Mouse (Mus musculus) Patski (cell line): ENCODE results near the gene Fgfbp3. TPM values are rescaled to one million over a fixed set of nuclear protein-coding genes. Genes with fewer than 3 reads are reported as not detected.
"Not testable (repeated sequence)": the region's sequence is repeated elsewhere in the genome, so short reads cannot be mapped to it uniquely, and the experiment has no call there.

ENCODE experiments used
- ATAC-seq: fragments of 100-300 bp; one replicate; pipeline ENCODE4 v1.8.0; 2021
- CTCF ChIA-PET: fragments of 350-600 bp; sonication (Branson Sonifier 250); formaldehyde crosslinking; loops from one replicate; lab custom pipeline; 2022; ENCODE audit warnings: inconsistent platforms; lab: Charles Lee
- POLR2A ChIA-PET: fragments of 350-600 bp; sonication (Branson Sonifier 250); formaldehyde crosslinking; loops from one replicate; lab custom pipeline; 2022; ENCODE audit warnings: antibody characterized with exemption, inconsistent platforms; lab: Charles Lee
- DNase-seq: peaks from one replicate; pipeline ENCODE4 v3.0.0-alpha.2; 2011; ENCODE audit warnings: low read depth, low spot score
- H3K27me3 ChIP-seq: fragments of 371-371 bp; one replicate; pipeline ENCODE4 v1.5.1; 2021
- CTCF ChIP-seq: fragments of 100-300 bp; IDR thresholded peaks from one replicate; pipeline ENCODE4 v1.5.1; 2021
- in situ Hi-C: fragments of 300-500 bp; cut with MboI; formaldehyde crosslinking; loops from 3 replicates; pipeline ENCODE4 v1.11.1; 2018; ENCODE audit warnings: low pct_unique_long_range_greater_than_20kb, mixed read lengths
- polyA plus RNA-seq: library from polyadenylated mRNA; unstranded; gene quantifications from one replicate; pipeline ENCODE4 v1.2.3, GENCODE M21; 2021

The Fgfbp3 gene
- 2.6 TPM for polyA plus RNA-seq

DNA sequence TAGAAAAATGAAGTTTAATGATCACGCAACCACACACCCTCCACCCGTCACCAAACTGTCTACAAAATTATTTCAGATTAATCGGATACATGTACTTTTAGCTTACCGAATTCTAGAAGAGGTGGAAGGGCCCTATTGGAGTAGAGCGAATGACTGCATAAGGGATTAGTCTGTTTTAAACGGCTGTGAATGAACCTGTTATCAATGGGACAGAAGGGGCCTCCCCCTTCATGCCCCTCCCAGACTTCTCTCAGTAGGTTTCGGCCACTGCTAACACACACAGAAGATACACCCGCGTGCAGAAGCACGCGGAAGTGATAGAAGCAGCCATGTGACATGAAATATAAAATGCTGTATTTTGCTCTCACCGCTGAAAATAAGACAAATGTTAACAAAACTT is at the start of gene Fgfbp3:
Gene Fgfbp3, minus strand, starts transcription at position 150 of the 400 bp plus-strand sequence.
- CTCF ChIA-PET: interaction anchor here (1.3 to 1.8 kb wide), 3 partner anchors 10 to 107 kb away, joined by 3 to 9 read pairs (median 6); no protein-coding TSS in a partner anchor
- POLR2A ChIA-PET: interaction anchor here (1.6 kb wide), 1 partner anchor 24 kb away, joined by 7 read pairs; no protein-coding TSS in a partner anchor
- no peaks in the 10 kb centered on the region for H3K27me3 ChIP-seq
- no peak for TF ChIP-seq CTCF
- in situ Hi-C loops: loop anchor here (5.0 kb wide), 2 partner anchors 102 to 302 kb away; no protein-coding TSS in a partner anchor
- no peak for DNase-seq
- ATAC-seq: no peak

DNA sequence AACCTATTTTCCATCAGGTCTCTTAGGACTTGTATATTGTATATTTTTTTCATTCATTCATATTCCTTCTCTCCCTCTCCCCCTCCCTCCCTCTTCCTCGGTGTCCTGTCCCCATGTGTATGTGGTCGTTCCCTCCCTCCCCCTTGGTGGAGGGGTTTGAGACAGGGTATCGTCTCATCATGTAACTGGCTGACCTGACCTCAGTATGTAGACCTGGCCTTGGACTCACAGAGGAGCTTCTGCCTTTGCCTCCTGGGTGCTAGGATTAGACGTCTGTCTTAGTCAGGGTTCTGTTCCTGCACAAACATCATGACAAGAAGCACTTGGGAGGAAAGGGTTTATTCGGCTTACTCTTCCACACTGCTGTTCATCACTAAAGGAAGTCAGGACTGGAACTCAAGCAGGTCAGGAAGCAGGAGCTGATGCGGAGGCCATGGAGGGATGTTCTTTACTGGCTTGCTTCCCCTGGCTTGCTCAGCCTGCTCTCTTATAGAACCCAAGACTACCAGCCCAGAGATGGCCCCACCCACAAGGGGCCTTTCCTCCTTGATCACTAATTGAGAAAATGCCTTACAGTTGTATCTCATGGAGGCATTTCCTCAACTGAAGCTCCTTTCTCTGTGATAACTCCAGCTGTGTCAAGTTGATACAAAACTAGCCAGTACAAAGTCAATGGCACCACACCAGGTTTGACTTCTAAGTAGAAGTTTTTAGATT is 43.3 kb upstream of the Fgfbp3 start:
- CTCF ChIA-PET: interaction anchor here (0.8 kb wide), 1 partner anchor 13 kb away, joined by 3 read pairs; no protein-coding TSS in a partner anchor
- POLR2A ChIA-PET, in situ Hi-C loops, ATAC-seq, H3K27me3 ChIP-seq, DNase-seq: not testable (repeated sequence)

- CTCF ChIA-PET: no interaction called here
- no peaks in the 10 kb centered on the region for H3K27me3 ChIP-seq
- no peak for ATAC-seq
- POLR2A ChIA-PET: no interaction called here
- in situ Hi-C loops: no loop called here
- DNase-seq: no peak
- no peak for TF ChIP-seq CTCF
Observed at GRCm38 (mm10) chr19:36961320-36961719, 41.9 kb upstream of the Fgfbp3 start.

- no peak for TF ChIP-seq CTCF
- in situ Hi-C loops: no loop called here
- ATAC-seq (no peak), DNase-seq (no peak)
- no peaks in the 10 kb centered on the region for H3K27me3 ChIP-seq
- CTCF ChIA-PET: no interaction called here
- POLR2A ChIA-PET: no interaction called here
Observed at GRCm38 (mm10) chr19:36958331-36958730, 38.9 kb upstream of the Fgfbp3 start.

- DNase-seq (no peak), ATAC-seq (no peak)
- in situ Hi-C loops: no loop called here
- H3K27me3 ChIP-seq: no peaks in the 10 kb centered on the region
- CTCF ChIA-PET: interaction anchor here (1.4 kb wide), 1 partner anchor 13 kb away, joined by 3 read pairs; no protein-coding TSS in a partner anchor
- POLR2A ChIA-PET: no interaction called here
- TF ChIP-seq CTCF: no peak
Observed at GRCm38 (mm10) chr19:36953637-36954206, 34.3 kb upstream of the Fgfbp3 start.

DNA sequence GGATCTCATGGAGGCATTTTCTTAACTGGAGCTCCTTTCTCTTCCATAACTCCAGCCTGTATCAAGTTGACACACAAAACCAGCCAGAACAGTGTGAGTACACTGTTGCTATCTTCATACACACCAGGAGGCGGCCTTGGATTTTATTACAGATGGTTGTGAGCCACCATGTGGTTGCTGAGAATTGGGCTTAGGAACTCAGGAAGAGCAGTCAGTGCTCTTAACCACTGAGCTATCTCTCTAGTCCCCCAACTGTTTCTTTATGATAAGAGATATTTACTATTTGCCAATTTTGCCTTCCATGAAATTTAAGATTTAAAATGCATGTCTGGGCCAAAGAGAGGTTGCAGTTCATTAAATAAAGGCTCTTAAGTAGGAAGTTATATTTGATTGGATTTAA is 20.6 kb upstream of the Fgfbp3 start:
- DNase-seq: no peak
- POLR2A ChIA-PET: interaction anchor here (0.7 to 1.9 kb wide), 2 partner anchors 12 to 134 kb away, joined by 3 to 7 read pairs; no protein-coding TSS in a partner anchor
- ATAC-seq: no peak
- no peaks in the 10 kb centered on the region for H3K27me3 ChIP-seq
- in situ Hi-C loops: no loop called here
- TF ChIP-seq CTCF: no peak
- CTCF ChIA-PET: no interaction called here

DNA sequence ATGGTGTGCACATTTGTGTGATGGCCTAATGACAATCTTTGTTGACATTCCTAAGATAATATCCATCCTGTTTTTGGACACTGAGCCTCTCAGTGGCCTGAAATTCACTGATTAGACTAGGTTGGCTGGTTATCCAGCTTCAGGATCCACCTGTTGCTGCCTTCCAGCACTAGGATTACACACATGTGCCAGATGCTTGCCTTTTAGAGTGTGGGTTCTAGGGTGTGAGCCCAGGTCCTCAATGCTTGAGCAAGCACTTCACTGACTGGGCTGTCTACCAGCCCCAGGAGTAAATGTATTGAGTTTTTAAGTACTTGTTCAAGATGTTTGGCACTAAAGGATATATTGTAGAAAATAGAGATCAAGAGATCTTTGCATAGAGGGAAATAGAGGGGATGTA is 18.6 kb upstream of the Fgfbp3 start:
- no peaks in the 10 kb centered on the region for H3K27me3 ChIP-seq
- no peak for TF ChIP-seq CTCF
- ChIA-PET CTCF (no interaction called here), POLR2A (interaction anchor here (0.6 to 1.1 kb wide), 2 partner anchors 8 to 10 kb away, joined by 3 to 5 read pairs; no protein-coding TSS in a partner anchor)
- no peak for ATAC-seq
- in situ Hi-C loops: no loop called here
- DNase-seq: no peak

GRCm38 (mm10) chr19:36936285-36936684 is 16.9 kb upstream of the Fgfbp3 start:
- ChIA-PET CTCF (no interaction called here), POLR2A (no interaction called here)
- no peaks in the 10 kb centered on the region for H3K27me3 ChIP-seq
- ATAC-seq (no peak), DNase-seq (no peak)
- in situ Hi-C loops: no loop called here
- no peak for TF ChIP-seq CTCF

DNA sequence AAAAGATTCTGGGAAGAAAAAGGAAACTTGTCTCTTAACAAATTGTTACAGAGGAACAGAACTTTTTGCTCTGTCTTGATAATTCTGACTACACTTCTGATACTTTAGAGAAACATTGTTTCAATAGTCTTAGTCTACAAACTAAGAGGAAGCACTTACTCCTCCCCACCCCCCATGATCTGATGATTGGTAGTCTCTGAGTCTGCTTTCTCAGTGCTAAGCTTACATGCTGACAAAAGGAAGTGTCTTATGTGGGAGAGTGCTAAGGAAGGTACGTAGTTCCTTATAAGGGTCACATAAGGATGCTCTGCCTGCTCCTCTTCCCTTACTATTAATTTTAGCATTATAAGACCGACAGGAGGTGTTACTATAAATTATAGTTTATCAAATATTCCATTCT is 13.2 kb upstream of the Fgfbp3 start:
- DNase-seq: no peak
- no peaks in the 10 kb centered on the region for H3K27me3 ChIP-seq
- ATAC-seq: no peak
- TF ChIP-seq CTCF: no peak
- in situ Hi-C loops: no loop called here
- ChIA-PET CTCF (no interaction called here), POLR2A (no interaction called here)

GRCm38 (mm10) chr19:36932097-36932496 is 12.7 kb upstream of the Fgfbp3 start:
- CTCF ChIA-PET: interaction anchor here (1.7 kb wide), 1 partner anchor 11 kb away, joined by 3 read pairs; no protein-coding TSS in a partner anchor
- ATAC-seq (no peak), DNase-seq (no peak)
- no peaks in the 10 kb centered on the region for H3K27me3 ChIP-seq
- TF ChIP-seq CTCF: no peak
- in situ Hi-C loops: no loop called here
- POLR2A ChIA-PET: no interaction called here

DNA sequence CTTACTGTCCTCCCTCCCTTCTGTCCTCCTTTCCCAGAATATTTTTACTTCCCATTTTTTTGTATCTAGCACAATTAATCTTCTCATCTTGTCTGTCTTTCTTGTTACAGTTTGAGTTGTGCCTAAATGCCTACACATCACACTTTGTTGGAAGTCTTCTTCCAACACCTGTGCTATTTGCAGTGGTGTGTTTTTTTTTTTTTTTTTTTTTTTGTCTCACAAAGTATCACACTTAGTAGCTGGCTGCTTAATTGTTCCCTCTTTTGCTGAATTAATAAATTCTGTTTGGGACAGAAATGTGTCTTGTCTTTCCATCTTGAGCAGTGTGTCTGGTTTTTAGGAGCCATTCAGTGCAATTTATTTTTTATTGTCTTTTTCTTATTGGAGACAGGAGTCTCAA is 10.4 kb upstream of the Fgfbp3 start:
- CTCF ChIA-PET: interaction anchor here (1.6 kb wide), 1 partner anchor 13 kb away, joined by 3 read pairs; no protein-coding TSS in a partner anchor
- no peaks in the 10 kb centered on the region for H3K27me3 ChIP-seq
- POLR2A ChIA-PET: interaction anchor here (0.6 to 1.2 kb wide), 3 partner anchors 8 to 180 kb away, joined by 3 to 5 read pairs (median 3); no protein-coding TSS in a partner anchor
- in situ Hi-C loops: loop anchor here (10.0 kb wide), 1 partner anchor 815 kb away; no protein-coding TSS in a partner anchor
- DNase-seq (no peak), ATAC-seq (no peak)
- no peak for TF ChIP-seq CTCF
